Mouse (Mus musculus): ENCODE measurements at regions not wholly inside any gene's neighbourhood (a gene's known extent, or its start where the extent isn't known, plus 50 kb on each side); places are given as distances from the start of the nearest gene placed in this dataset.

GRCm38 (mm10) chr13:44040640-44041039 is 256.1 kb downstream of the Cd83 start:
- no peak for DNase-seq

GRCm38 (mm10) chr13:44042730-44043493 is 258.3 kb downstream of the Cd83 start:
- no peak for DNase-seq

GRCm38 (mm10) chr13:44043494-44043885 is 258.9 kb downstream of the Cd83 start:
- no peak for DNase-seq

- DNase-seq: no peak
Measured at GRCm38 (mm10) chr13:44044546-44045216, 260.1 kb downstream of the Cd83 start.

GRCm38 (mm10) chr13:44046436-44046835 is 261.9 kb downstream of the Cd83 start:
- peak; percentile 65 for DNase-seq

- DNase-seq: no peak
Measured at GRCm38 (mm10) chr13:44054157-44054556, 269.6 kb downstream of the Cd83 start.

GRCm38 (mm10) chr13:44055573-44056491 is 271.3 kb downstream of the Cd83 start:
- peak; percentile 78 for DNase-seq

GRCm38 (mm10) chr13:44056716-44057115 is 272.1 kb downstream of the Cd83 start:
- no peak for DNase-seq

GRCm38 (mm10) chr13:44057542-44057941 is 273.0 kb downstream of the Cd83 start:
- no peak for DNase-seq

GRCm38 (mm10) chr13:44058277-44058676 is 273.7 kb downstream of the Cd83 start:
- no peak for DNase-seq

- no peak for DNase-seq
Measured at GRCm38 (mm10) chr13:44059436-44059835, 274.9 kb downstream of the Cd83 start.

GRCm38 (mm10) chr13:44061286-44061685 is 276.7 kb downstream of the Cd83 start:
- DNase-seq: no peak

GRCm38 (mm10) chr13:44061721-44062300 is 277.2 kb downstream of the Cd83 start:
- peak; percentile 53 for DNase-seq

GRCm38 (mm10) chr13:44063317-44063716 is 278.7 kb downstream of the Cd83 start:
- DNase-seq: peak; percentile 40

GRCm38 (mm10) chr13:44064026-44064425 is 279.5 kb downstream of the Cd83 start:
- DNase-seq: no peak

- peak; percentile 87 for DNase-seq
Measured at GRCm38 (mm10) chr13:44065741-44066185, 281.2 kb downstream of the Cd83 start.

- peak; percentile 17 for DNase-seq
Measured at GRCm38 (mm10) chr13:44067244-44067643, 282.7 kb downstream of the Cd83 start.

- DNase-seq: no peak
Measured at GRCm38 (mm10) chr13:44068951-44069350, 284.4 kb downstream of the Cd83 start.

GRCm38 (mm10) chr13:44073122-44073521 is 288.5 kb downstream of the Cd83 start:
- no peak for DNase-seq

GRCm38 (mm10) chr13:44074172-44074571 is 289.6 kb downstream of the Cd83 start:
- DNase-seq: no peak

GRCm38 (mm10) chr13:44077022-44077421 is 292.4 kb downstream of the Cd83 start:
- no peak for DNase-seq

GRCm38 (mm10) chr13:44085621-44086510 is 301.3 kb downstream of the Cd83 start:
- DNase-seq: no peak
